Mouse (Mus musculus): ENCODE data around the gene Sub1. TPM values are rescaled to one million over a fixed set of nuclear protein-coding genes. Genes with fewer than 3 reads are reported as not detected.

The Sub1 gene
- polyA plus RNA-seq, 1 experiment from 2014 or later = 644 TPM

DNA sequence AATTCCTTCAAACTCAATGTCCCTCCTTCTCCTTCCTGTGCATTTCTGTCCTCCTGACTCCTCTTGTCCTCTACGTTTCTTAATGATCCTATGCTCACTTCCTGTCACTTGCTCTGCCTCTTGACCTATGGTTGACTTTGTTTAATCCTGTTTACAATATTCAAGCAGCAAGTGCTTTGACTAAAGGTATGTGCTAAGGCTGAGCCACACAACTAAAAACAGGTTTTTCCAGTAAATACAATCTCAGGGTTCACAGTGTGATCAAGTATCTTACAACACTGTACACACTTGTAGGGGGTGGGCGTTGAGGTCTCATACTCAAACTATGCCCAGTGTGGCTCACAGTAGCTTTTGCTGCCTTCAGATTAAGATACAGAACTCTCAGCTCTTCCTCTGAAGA lies 8.9 kb downstream of the Sub1 start:
- no peak overlapping the region for H3K4me2 ChIP-seq
- peaks cover 13% of the 10 kb centered on the region; the same call in 1 of the 2 replicates for H3K4me1 ChIP-seq
- H3K9me3 ChIP-seq = no peaks in the 10 kb centered on the region
- no peak overlapping the region for H3K4me3 ChIP-seq
- 0 out of 2 replicates have a peak overlapping the region, but pooled peaks have one; percentile 29 for H3K27ac ChIP-seq
- H3K9ac ChIP-seq = no peak overlapping the region
- no peaks in the 10 kb centered on the region for H3K27me3 ChIP-seq
- peaks cover 74% of the 10 kb centered on the region for H3K36me3 ChIP-seq
- ATAC-seq (ENCODE audit: borderline replicate concordance, extremely low read depth, low FRiP score, low TSS enrichment) = no peak
- WGBS = 29% methylated on average over 2 of the region's 2 CpGs

DNA sequence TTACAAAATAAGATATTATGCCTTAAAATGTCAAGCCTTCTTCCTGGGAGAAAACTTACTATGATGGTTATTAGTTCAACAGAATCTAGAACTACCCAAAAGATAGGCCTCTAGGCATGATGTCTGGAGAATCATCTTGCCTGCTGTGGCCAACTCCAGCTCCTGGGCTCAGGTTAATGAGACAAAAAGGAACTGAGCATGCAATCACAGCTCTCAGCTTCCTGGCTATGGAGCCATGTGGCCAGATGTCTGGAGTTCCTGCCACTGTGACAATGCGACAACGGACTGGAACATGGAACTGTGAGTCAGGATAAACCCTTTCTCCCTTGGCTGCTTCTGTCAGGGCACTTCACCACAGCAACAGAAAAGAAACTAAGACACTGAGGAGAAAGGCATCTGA lies 14.8 kb downstream of the Sub1 start:
- peaks cover 52% of the 10 kb centered on the region for H3K36me3 ChIP-seq
- no peaks in the 10 kb centered on the region for H3K9me3 ChIP-seq
- no peaks in the 10 kb centered on the region for H3K4me1 ChIP-seq
- WGBS = 81% methylated on average over 2 of the region's 2 CpGs
- H3K27ac ChIP-seq = no peak overlapping the region
- H3K27me3 ChIP-seq = no peaks in the 10 kb centered on the region
- no peak for ATAC-seq (ENCODE audit: borderline replicate concordance, extremely low read depth, low FRiP score, low TSS enrichment)
- H3K4me3 ChIP-seq = no peak overlapping the region
- no peak overlapping the region for H3K4me2 ChIP-seq
- no peak overlapping the region for H3K9ac ChIP-seq

DNA sequence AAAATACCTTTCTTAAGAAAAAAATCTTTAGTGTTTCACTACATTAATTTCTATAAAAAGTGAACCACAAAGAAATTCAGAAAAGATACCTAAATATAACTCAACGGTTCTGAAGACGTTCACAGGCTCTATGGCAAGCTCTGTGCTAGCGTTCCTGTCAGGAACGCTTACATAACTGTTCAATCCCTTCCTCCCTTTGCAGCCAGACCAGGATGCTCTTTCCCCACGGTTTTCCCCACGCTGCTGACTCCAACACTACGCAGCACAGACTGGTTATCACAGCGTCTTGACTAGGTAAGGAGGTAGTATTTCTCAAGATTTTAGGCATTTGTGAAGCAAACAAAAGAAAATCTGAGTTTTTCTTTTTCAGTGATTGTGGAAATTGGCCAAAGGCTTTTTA lies 15.3 kb downstream of the Sub1 start:
- Histone ChIP-seq H3K36me3 (peaks cover 49% of the 10 kb centered on the region), H3K4me1 (no peaks in the 10 kb centered on the region), H3K27ac (no peak overlapping the region), H3K4me2 (no peak overlapping the region), H3K9me3 (no peaks in the 10 kb centered on the region), H3K4me3 (no peak overlapping the region), H3K27me3 (no peaks in the 10 kb centered on the region), H3K9ac (no peak overlapping the region)
- WGBS = 80% methylated on average over 8 of the region's 8 CpGs
- ATAC-seq (ENCODE audit: borderline replicate concordance, extremely low read depth, low FRiP score, low TSS enrichment) = no peak

DNA sequence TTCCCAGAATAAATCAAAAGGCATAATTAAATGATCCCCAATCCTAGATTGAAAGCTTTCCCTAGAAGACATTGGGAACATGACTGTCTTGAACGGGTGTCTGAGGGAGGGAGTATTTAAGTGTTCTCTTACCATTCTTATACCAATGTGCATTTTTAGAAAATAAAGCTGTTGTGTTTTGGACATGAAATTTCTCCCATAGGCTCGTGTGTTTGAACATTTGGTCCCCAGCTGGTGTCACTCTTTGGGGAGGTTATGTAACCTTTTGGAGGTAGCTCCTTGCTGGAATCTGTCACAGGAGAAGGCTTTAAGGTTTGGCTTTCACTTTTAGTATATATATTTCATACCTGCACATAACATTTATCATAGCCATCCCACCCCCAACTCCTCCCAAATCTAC lies 18.6 kb downstream of the Sub1 start:
- H3K9ac ChIP-seq = no peak overlapping the region
- H3K4me3 ChIP-seq = no peak overlapping the region
- H3K27ac ChIP-seq = no peak overlapping the region
- H3K4me1 ChIP-seq = no peaks in the 10 kb centered on the region
- 69% methylated on average over 2 of the region's 2 CpGs for WGBS
- no peaks in the 10 kb centered on the region for H3K27me3 ChIP-seq
- ATAC-seq (ENCODE audit: borderline replicate concordance, extremely low read depth, low FRiP score, low TSS enrichment) = no peak
- H3K9me3 ChIP-seq = no peaks in the 10 kb centered on the region
- peaks cover 26% of the 10 kb centered on the region for H3K36me3 ChIP-seq
- no peak overlapping the region for H3K4me2 ChIP-seq

GRCm38 (mm10) chr15:11977071-11977470 lies 19.7 kb downstream of the Sub1 start:
- WGBS = 88% methylated on average over 1 of the region's 1 CpGs
- ATAC-seq (ENCODE audit: borderline replicate concordance, extremely low read depth, low FRiP score, low TSS enrichment) = no peak
- Histone ChIP-seq H3K36me3 (peaks cover 16% of the 10 kb centered on the region), H3K4me2 (no peak overlapping the region), H3K4me3 (no peak overlapping the region), H3K9ac (no peak overlapping the region), H3K27me3 (no peaks in the 10 kb centered on the region), H3K9me3 (no peaks in the 10 kb centered on the region), H3K27ac (no peak overlapping the region), H3K4me1 (no peaks in the 10 kb centered on the region)

- Histone ChIP-seq H3K27ac (no peak overlapping the region), H3K27me3 (no peaks in the 10 kb centered on the region), H3K4me1 (no peaks in the 10 kb centered on the region), H3K4me2 (no peak overlapping the region), H3K9me3 (no peaks in the 10 kb centered on the region), H3K9ac (no peak overlapping the region), H3K36me3 (peaks cover 5% of the 10 kb centered on the region; the same call in 1 of the 2 replicates), H3K4me3 (no peak overlapping the region)
- peak; percentile 15; the same call in 1 of the 2 replicates for ATAC-seq (ENCODE audit: borderline replicate concordance, extremely low read depth, low FRiP score, low TSS enrichment)
- WGBS = 60% methylated on average over 9 of the region's 9 CpGs
Measured at GRCm38 (mm10) chr15:11975836-11976235, 20.9 kb downstream of the Sub1 start.

DNA sequence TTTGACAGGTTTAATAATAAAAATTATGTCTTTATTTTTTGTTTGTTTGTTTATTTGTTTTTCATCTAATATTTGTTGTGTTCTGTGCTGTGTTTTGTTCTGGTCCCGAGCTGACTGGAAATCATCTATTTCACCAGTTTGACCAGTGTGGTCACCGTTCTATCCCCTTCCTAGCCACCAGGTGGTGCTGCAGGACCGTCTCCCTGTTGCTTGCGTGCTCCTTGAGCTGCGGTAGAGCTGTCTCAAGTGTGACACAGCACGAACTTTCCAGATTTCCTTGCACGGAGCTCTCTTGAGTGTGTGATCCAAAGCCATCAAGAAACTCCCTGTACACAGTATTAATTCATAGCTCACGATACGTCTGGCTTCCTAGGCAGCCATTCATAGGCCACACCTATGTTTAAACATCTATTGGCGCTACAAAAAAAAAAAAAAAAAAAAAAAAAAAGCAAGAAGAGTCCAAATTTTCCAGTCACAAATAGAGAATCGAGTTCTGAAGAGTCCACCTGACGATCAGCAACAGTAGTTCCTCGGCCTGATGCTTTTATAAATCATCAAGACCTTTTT lies 24.8 kb downstream of the Sub1 start:
- Histone ChIP-seq H3K9ac (no peak overlapping the region), H3K4me3 (no peak overlapping the region), H3K9me3 (no peaks in the 10 kb centered on the region), H3K27ac (no peak overlapping the region), H3K4me2 (no peak overlapping the region), H3K4me1 (no peaks in the 10 kb centered on the region), H3K36me3 (no peaks in the 10 kb centered on the region), H3K27me3 (no peaks in the 10 kb centered on the region)
- ATAC-seq (ENCODE audit: borderline replicate concordance, extremely low read depth, low FRiP score, low TSS enrichment) = peak; percentile 76
- WGBS = 15% methylated on average over 13 of the region's 13 CpGs

DNA sequence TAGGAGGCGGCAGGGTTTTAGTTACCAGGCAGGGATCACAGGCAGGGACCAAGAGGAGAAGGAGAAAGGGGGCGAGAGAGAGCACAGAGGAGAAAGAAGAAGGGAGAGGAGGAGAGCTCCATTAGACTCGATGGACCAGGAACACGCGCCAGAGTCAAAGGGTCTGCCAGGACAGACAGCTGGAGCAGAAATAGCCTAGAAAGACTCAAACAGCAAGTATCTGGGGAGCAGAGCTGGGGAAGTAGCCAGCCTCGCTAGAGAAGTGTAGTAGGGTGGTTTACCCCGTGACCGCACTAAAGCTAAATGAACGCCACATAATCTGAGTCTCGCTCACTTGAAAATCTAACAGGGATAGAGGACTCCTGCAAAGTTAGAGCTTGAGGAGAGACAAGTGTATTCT lies 26.2 kb downstream of the Sub1 start:
- no peak overlapping the region for H3K27ac ChIP-seq
- H3K9me3 ChIP-seq = no peaks in the 10 kb centered on the region
- H3K36me3 ChIP-seq = no peaks in the 10 kb centered on the region
- no peaks in the 10 kb centered on the region for H3K27me3 ChIP-seq
- 73% methylated on average over 10 of the region's 10 CpGs for WGBS
- H3K4me2 ChIP-seq = no peak overlapping the region
- no peaks in the 10 kb centered on the region for H3K4me1 ChIP-seq
- H3K9ac ChIP-seq = no peak overlapping the region
- no peak overlapping the region for H3K4me3 ChIP-seq
- ATAC-seq (ENCODE audit: borderline replicate concordance, extremely low read depth, low FRiP score, low TSS enrichment) = no peak

DNA sequence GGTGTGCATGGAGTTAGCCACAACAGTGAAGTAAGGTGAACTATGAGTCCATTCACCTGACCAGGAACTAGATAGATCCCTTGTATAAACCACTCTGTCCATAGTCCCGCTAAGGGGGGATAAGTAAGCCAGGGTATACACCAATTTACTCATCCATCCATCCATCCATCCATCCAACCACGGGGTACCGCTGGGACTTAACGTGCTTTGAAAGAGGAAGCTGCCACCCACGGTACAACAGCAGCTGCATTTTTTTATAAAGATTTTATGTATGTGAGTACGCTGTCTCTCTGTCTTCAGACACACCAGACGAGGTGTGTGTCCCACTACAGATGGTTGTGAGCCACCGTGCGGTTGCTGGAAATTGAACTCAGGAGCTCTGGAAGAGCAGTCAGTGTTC lies 27.9 kb downstream of the Sub1 start:
- Histone ChIP-seq H3K9me3 (no peaks in the 10 kb centered on the region), H3K4me3 (no peak overlapping the region), H3K4me2 (no peak overlapping the region), H3K36me3 (no peaks in the 10 kb centered on the region), H3K27me3 (no peaks in the 10 kb centered on the region), H3K4me1 (no peaks in the 10 kb centered on the region), H3K9ac (no peak overlapping the region), H3K27ac (no peak overlapping the region)
- no peak for ATAC-seq (ENCODE audit: borderline replicate concordance, extremely low read depth, low FRiP score, low TSS enrichment)
- 81% methylated on average over 9 of the region's 9 CpGs for WGBS

DNA sequence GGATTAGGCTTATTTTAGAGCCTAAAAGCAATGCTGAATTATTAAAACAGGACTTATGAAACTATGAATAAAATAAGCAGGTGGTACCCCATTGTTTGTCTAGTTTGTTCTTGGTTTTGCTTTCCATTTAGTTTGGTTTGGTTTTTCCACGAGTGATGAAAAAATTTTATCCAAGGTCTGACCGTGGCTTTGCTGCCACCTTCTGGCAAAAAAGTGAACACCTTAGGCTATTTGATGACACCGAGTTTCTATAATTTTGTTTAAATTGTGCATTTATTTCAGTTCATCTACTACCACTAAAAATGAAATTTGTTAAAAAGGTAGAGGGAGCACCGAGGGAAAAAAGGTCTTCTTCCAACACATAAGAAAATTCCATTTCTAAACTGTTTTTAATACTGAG lies 30.4 kb downstream of the Sub1 start:
- H3K4me1 ChIP-seq = no peaks in the 10 kb centered on the region
- H3K36me3 ChIP-seq = no peaks in the 10 kb centered on the region
- H3K27me3 ChIP-seq = no peaks in the 10 kb centered on the region
- no peaks in the 10 kb centered on the region for H3K9me3 ChIP-seq
- no peak overlapping the region for H3K4me2 ChIP-seq
- no peak overlapping the region for H3K27ac ChIP-seq
- H3K4me3 ChIP-seq = no peak overlapping the region
- ATAC-seq (ENCODE audit: borderline replicate concordance, extremely low read depth, low FRiP score, low TSS enrichment) = no peak
- H3K9ac ChIP-seq = no peak overlapping the region
- 3% methylated on average over 4 of the region's 4 CpGs for WGBS

DNA sequence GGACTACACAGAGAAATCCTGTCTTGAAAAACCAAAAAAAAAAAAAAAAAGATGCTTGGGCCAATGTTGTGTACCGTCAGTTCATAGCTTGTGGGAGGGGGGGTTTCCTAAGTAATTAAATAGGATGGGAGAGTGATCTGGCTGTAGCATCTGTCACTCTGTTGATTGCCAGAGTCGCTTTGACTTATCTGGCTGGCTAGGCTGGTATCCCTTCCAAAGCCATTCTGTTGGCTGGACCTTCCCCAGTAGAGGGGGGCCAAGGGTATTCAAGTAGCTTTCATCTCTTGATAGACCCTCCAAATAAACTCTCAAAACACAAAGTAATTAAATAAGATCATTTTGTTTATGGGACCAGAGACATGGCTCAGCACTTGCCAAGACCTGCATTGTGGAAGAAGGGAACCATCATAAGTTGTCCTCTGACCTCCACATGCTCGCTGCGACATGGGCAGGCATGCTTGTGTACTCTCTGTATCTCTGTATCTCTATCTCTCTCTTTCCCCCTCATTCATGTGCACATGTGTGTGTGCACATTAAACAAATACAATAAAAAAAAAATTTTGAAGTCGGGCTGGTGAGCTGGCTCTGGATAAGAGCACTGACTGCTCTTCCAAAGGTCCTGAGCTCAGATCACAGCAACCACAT lies 31.5 kb downstream of the Sub1 start:
- Histone ChIP-seq H3K9me3 (no peaks in the 10 kb centered on the region), H3K4me3 (no peak overlapping the region), H3K9ac (no peak overlapping the region), H3K27ac (no peak overlapping the region), H3K4me2 (no peak overlapping the region), H3K36me3 (no peaks in the 10 kb centered on the region), H3K4me1 (no peaks in the 10 kb centered on the region), H3K27me3 (no peaks in the 10 kb centered on the region)
- ATAC-seq (ENCODE audit: borderline replicate concordance, extremely low read depth, low FRiP score, low TSS enrichment) = no peak
- WGBS = 80% methylated on average over 5 of the region's 5 CpGs

DNA sequence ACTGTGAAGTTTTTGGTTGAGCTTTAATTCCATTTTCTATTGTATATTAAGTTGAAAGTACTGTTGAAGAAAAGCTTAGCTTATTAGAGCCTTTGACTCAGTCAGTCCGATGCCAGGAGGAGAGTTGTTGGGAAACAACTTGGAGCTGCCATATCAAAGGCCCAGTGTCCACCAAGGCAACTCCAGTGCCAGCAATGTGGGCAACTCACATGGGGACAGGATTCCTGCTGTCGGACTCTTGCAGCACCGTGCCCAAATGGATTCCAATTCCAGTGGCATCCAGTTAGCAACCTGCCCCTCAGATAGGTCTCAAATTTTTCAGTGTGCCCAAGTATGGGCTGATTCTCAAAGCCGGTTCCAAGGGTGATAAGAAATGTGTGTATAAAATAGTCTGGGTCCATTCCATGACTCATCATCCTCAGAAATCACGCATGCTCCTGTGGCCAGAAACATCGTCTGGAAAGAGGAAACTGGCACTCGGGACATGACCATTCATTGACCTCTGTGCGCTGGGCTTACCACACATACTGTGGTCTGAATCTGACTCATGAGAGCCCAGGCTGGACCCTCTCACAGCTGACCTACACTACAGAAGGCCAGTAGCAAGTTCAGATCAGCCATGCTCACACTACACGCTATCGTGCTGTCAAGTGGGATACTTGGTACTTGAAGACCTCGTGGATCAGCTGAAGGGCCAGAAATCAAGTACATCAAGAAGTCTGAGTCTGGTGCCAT lies 32.8 kb downstream of the Sub1 start:
- H3K9ac ChIP-seq = no peak overlapping the region
- no peak overlapping the region for H3K27ac ChIP-seq
- H3K9me3 ChIP-seq = no peaks in the 10 kb centered on the region
- no peaks in the 10 kb centered on the region for H3K27me3 ChIP-seq
- whole genome bisulfite sequencing = 85% methylated on average over 11 of the region's 11 CpGs
- H3K4me1 ChIP-seq = no peaks in the 10 kb centered on the region
- no peaks in the 10 kb centered on the region for H3K36me3 ChIP-seq
- H3K4me2 ChIP-seq = no peak overlapping the region
- no peak overlapping the region for H3K4me3 ChIP-seq
- ATAC-seq (ENCODE audit: borderline replicate concordance, extremely low read depth, low FRiP score, low TSS enrichment) = no peak

Data from lung, embryonic 15.5 days (tissue).